Mouse (Mus musculus): Measurements from ENCODE around the gene Gp1bb. TPM values are rescaled to one million over a fixed set of nuclear protein-coding genes. Genes with fewer than 3 reads are reported as not detected.

Gene Gp1bb
- polyA plus RNA-seq, 1 experiment from 2014 or later, result 0.92 TPM

DNA sequence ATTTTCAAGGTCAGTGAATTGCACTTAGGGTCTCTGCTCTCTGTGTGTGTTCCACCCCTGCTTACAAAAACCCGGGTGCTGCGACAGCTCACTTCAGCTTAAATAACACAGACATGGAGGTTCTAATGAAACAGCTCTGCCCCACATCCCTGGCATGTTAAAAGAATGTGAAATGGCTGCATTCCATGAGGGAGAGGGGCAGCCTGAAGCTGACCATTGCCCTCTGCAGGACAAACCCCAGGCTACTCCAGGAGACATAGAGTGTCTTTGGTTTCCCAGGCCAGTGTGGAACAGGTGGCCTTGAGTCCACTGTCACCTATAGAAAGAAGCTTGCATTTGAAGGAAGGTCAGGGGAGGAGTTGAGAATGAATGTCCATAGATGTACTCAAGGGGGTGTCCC, 41.8 kb downstream of the Gp1bb start:
- H3K27me3 ChIP-seq (ENCODE audit: insufficient read depth, low read length), result peaks cover 59% of the 10 kb centered on the region
- 32% methylated on average over 2 of the region's 2 CpGs for WGBS
- H3K9ac ChIP-seq (ENCODE audit: low read depth, low read length), result no peak overlapping the region
- H3K4me1 ChIP-seq (replicated peaks; ENCODE audit: insufficient read depth, low read length), result peaks cover 15% of the 10 kb centered on the region; the same call in 1 of the 2 replicates
- no peak for ATAC-seq (replicated peaks; ENCODE audit: low FRiP score, low read depth)
- H3K36me3 ChIP-seq (ENCODE audit: insufficient read depth, low read length), result no peaks in the 10 kb centered on the region
- H3K4me2 ChIP-seq (ENCODE audit: low read length), result no peak overlapping the region
- no peaks in the 10 kb centered on the region for H3K9me3 ChIP-seq (replicated peaks; ENCODE audit: low read length)
- peak; percentile 53; the same call in 1 of the 2 replicates for TF ChIP-seq CTCF (IDR thresholded peaks at IDR 0.05; ENCODE audit: low read depth)
- H3K4me3 ChIP-seq (replicated peaks; ENCODE audit: low read depth, low read length), result no peak overlapping the region
- no peak for DNase-seq (ENCODE audit: low spot score)
- no peak overlapping the region for H3K27ac ChIP-seq

DNA sequence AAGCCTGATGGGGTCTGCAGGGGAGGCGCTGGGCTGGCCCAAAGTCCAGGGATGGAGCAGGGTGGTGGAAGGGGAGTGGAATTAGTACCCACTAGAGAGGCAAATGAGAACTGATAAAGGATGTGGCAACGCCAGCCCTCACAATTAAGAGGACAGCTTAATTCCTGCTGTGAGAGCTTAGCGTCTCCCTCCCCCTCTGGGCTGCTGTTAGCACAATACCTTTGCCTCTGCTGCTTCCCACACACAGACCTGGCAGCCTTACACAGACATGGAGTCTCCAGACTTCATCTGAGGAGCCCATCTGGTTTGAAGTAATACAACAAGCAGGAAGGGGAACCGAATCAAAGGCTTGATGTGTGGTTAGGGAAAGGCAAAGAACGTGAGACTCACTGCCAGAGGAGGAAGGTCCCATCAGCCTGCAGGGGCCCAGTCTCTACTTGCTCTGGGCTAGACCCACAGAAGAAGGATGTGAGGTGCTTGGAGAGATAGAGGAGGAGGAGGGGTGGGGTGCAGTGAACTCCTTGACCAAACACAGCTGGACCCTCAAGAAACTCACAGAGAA, 44.5 kb downstream of the Gp1bb start:
- no peak overlapping the region for H3K27ac ChIP-seq
- ATAC-seq (replicated peaks; ENCODE audit: low FRiP score, low read depth) (no peak), DNase-seq (ENCODE audit: low spot score) (no peak)
- no peaks in the 10 kb centered on the region for H3K36me3 ChIP-seq (ENCODE audit: insufficient read depth, low read length)
- H3K4me3 ChIP-seq (replicated peaks; ENCODE audit: low read depth, low read length), result no peak overlapping the region
- no peak overlapping the region for H3K4me2 ChIP-seq (ENCODE audit: low read length)
- TF ChIP-seq CTCF (IDR thresholded peaks at IDR 0.05; ENCODE audit: low read depth), result no peak
- H3K4me1 ChIP-seq (replicated peaks; ENCODE audit: insufficient read depth, low read length), result peaks cover 15% of the 10 kb centered on the region; the same call in 1 of the 2 replicates
- no peak overlapping the region for H3K9ac ChIP-seq (ENCODE audit: low read depth, low read length)
- WGBS, result 41% methylated on average over 5 of the region's 5 CpGs
- H3K27me3 ChIP-seq (ENCODE audit: insufficient read depth, low read length), result peaks cover 32% of the 10 kb centered on the region
- H3K9me3 ChIP-seq (replicated peaks; ENCODE audit: low read length), result no peaks in the 10 kb centered on the region

DNA sequence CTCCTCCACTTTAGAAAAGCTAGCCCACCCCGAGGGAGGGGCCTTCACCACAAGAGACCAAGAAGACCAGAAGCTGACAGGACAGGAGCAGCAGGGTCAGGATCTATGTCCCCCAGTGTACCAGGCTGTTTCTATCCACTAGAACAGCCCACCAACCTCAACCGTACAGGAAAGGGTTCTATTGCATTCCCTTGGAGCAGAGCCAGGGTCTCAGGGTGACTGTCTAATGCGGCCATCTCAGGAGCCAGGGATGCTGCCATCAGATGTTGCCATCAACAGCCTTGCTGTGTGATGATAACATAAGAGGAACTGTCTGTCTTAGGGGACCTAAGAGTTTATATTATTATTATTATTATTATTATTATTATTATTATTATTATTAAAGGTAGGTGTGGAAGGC, 45.1 kb downstream of the Gp1bb start:
- DNase-seq (ENCODE audit: low spot score) (no peak), ATAC-seq (replicated peaks; ENCODE audit: low FRiP score, low read depth) (no peak)
- H3K27ac ChIP-seq, result no peak overlapping the region
- H3K4me1 ChIP-seq (replicated peaks; ENCODE audit: insufficient read depth, low read length), result peaks cover 11% of the 10 kb centered on the region; the same call in 1 of the 2 replicates
- H3K4me2 ChIP-seq (ENCODE audit: low read length), result no peak overlapping the region
- no peak overlapping the region for H3K4me3 ChIP-seq (replicated peaks; ENCODE audit: low read depth, low read length)
- no peak overlapping the region for H3K9ac ChIP-seq (ENCODE audit: low read depth, low read length)
- H3K27me3 ChIP-seq (ENCODE audit: insufficient read depth, low read length), result peaks cover 26% of the 10 kb centered on the region
- TF ChIP-seq CTCF (IDR thresholded peaks at IDR 0.05; ENCODE audit: low read depth), result no peak
- WGBS, result 47% methylated on average over 3 of the region's 3 CpGs
- no peaks in the 10 kb centered on the region for H3K36me3 ChIP-seq (ENCODE audit: insufficient read depth, low read length)
- H3K9me3 ChIP-seq (replicated peaks; ENCODE audit: low read length), result no peaks in the 10 kb centered on the region

DNA sequence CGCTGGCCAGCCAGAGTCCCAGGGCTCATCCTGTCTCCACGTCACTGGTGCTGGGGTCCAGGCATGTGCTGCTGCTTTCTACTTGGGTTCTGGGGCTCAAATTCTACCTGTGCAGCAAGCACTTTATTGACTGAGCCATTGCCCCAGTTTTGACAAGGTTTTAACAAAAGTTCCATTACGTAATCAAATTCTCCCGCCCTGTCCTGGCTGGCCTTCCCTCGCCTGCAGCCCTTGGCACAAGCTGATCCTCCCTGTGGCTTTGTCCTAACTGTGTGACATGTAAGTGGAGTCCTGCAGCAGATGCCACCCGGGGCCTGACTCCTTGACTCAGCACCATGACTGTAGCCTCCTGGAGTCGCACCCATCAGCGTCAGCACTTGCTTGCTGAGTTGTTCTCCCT, 48.0 kb downstream of the Gp1bb start:
- no peak overlapping the region for H3K4me2 ChIP-seq (ENCODE audit: low read length)
- no peak overlapping the region for H3K27ac ChIP-seq
- no peak overlapping the region for H3K4me3 ChIP-seq (replicated peaks; ENCODE audit: low read depth, low read length)
- no peak for DNase-seq (ENCODE audit: low spot score)
- H3K9me3 ChIP-seq (replicated peaks; ENCODE audit: low read length), result no peaks in the 10 kb centered on the region
- WGBS, result 75% methylated on average over 8 of the region's 8 CpGs
- no peak for TF ChIP-seq CTCF (IDR thresholded peaks at IDR 0.05; ENCODE audit: low read depth)
- H3K36me3 ChIP-seq (ENCODE audit: insufficient read depth, low read length), result no peaks in the 10 kb centered on the region
- H3K4me1 ChIP-seq (replicated peaks; ENCODE audit: insufficient read depth, low read length), result no peaks in the 10 kb centered on the region
- H3K9ac ChIP-seq (ENCODE audit: low read depth, low read length), result no peak overlapping the region
- peaks cover 7% of the 10 kb centered on the region; the same call in 1 of the 2 replicates for H3K27me3 ChIP-seq (ENCODE audit: insufficient read depth, low read length)
- ATAC-seq (replicated peaks; ENCODE audit: low FRiP score, low read depth), result no peak

Other genes starting within 250 kb of the Gp1bb start
- gene Txnrd2, start 196.0 kb downstream of the Gp1bb start, polyA plus RNA-seq (2015; fragmentation: Nextera tagmentation; extraction: Ambion mirVana), result 29.8 and 30.6 TPM in 2 replicates
- 107 and 123 TPM in 2 replicates for gene Comt, start 195.6 kb downstream of the Gp1bb start, polyA plus RNA-seq (2015; fragmentation: Nextera tagmentation; extraction: Ambion mirVana)
- gene Gnb1l, start 123.7 kb downstream of the Gp1bb start, polyA plus RNA-seq (2015; fragmentation: Nextera tagmentation; extraction: Ambion mirVana), result 12.9 and 16.1 TPM in 2 replicates
- 2.2 and 3.0 TPM in 2 replicates for gene Rtl10, start 123.5 kb downstream of the Gp1bb start, polyA plus RNA-seq (2015; fragmentation: Nextera tagmentation; extraction: Ambion mirVana)
- 0.23 and 0.32 TPM in 2 replicates for gene Tbx1, start 31.7 kb downstream of the Gp1bb start, polyA plus RNA-seq (2015; fragmentation: Nextera tagmentation; extraction: Ambion mirVana)
- 1.3 and 2.0 TPM in 2 replicates for gene Gm49601, start 4.0 kb upstream of the Gp1bb start, polyA plus RNA-seq (2015; fragmentation: Nextera tagmentation; extraction: Ambion mirVana)
- 10.4 and 12.0 TPM in 2 replicates for gene Sept5, start 7.6 kb upstream of the Gp1bb start, polyA plus RNA-seq (2015; fragmentation: Nextera tagmentation; extraction: Ambion mirVana)
- gene Cldn5, start 154.4 kb upstream of the Gp1bb start, polyA plus RNA-seq (2015; fragmentation: Nextera tagmentation; extraction: Ambion mirVana), result 107 and 113 TPM in 2 replicates
- gene Ufd1, start 189.4 kb upstream of the Gp1bb start, polyA plus RNA-seq (2015; fragmentation: Nextera tagmentation; extraction: Ambion mirVana), result 82.3 and 86.1 TPM in 2 replicates
- 20.1 and 24.9 TPM in 2 replicates for gene Cdc45, start 189.6 kb upstream of the Gp1bb start, polyA plus RNA-seq (2015; fragmentation: Nextera tagmentation; extraction: Ambion mirVana)
- gene 2510002D24Rik, start 214.2 kb upstream of the Gp1bb start, polyA plus RNA-seq (2015; fragmentation: Nextera tagmentation; extraction: Ambion mirVana), result 27.5 and 30.5 TPM in 2 replicates
- not detected in 2 replicates for gene Gm28539, start 214.2 kb upstream of the Gp1bb start, polyA plus RNA-seq (2015; fragmentation: Nextera tagmentation; extraction: Ambion mirVana)

All from kidney, postnatal 0 days (tissue).